Mouse (Mus musculus): ENCODE results near the gene Zmym6. TPM values are rescaled to one million over a fixed set of nuclear protein-coding genes. Genes with fewer than 3 reads are reported as not detected.

Gene Zmym6
- polyA plus RNA-seq, 1 experiment from 2014 or later, result 5.8 TPM

GRCm38 (mm10) chr4:127110570-127110969 lies 33.4 kb downstream of the Zmym6 start:
- peaks cover 6% of the 10 kb centered on the region; the same call in 1 of the 2 replicates for H3K36me3 ChIP-seq (ENCODE audit: insufficient read depth, low read length)
- DNase-seq (ENCODE audit: low spot score) (peak; percentile 57), ATAC-seq (peak; percentile 72)
- TF ChIP-seq EP300 (IDR thresholded peaks at IDR 0.05) (no peak), CTCF (IDR thresholded peaks at IDR 0.05) (no peak)
- H3K4me2 ChIP-seq (replicated peaks; ENCODE audit: low read depth, low read length), result no peak overlapping the region
- 52% methylated on average over 4 of the region's 4 CpGs for WGBS
- no peaks in the 10 kb centered on the region for H3K4me1 ChIP-seq (ENCODE audit: insufficient read depth, low read depth, low read length)
- H3K27ac ChIP-seq (ENCODE audit: low read length), result no peak overlapping the region
- H3K27me3 ChIP-seq (replicated peaks; ENCODE audit: insufficient read depth, low read length), result no peaks in the 10 kb centered on the region
- no peak overlapping the region for H3K9ac ChIP-seq (replicated peaks; ENCODE audit: low read depth)
- no peaks in the 10 kb centered on the region for H3K9me3 ChIP-seq (ENCODE audit: low read length)
- H3K4me3 ChIP-seq (ENCODE audit: low read depth, low read length), result no peak overlapping the region

DNA sequence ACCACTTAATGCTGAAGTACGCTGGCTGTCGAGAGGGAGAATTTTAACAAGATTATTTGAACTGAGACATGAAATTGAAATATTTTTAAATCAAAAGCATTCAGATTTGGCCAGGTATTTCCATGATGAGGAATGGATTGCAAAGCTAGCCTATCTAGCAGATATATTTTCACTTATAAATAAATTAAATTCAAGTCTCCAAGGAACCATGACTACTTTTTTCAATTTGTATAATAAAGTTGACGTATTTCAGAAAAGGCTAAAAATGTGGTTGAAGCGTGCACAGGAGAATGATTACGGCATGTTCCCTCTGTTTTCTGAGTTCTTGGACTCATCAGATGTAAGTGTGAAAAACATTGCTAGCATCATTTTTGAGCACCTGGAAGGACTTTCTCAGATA lies 46.2 kb downstream of the Zmym6 start, which contains the start of gene Tmem35b:
TSS of gene Tmem35b (plus strand) at position 301 of the 400 bp plus-strand sequence.
- H3K4me2 ChIP-seq (replicated peaks; ENCODE audit: low read depth, low read length), result no peak within 1 kb of the TSS
- no peaks in the 10 kb centered on the region for H3K27me3 ChIP-seq (replicated peaks; ENCODE audit: insufficient read depth, low read length)
- H3K27ac ChIP-seq (ENCODE audit: low read length), result no peak within 1 kb of the TSS
- no peaks in the 10 kb centered on the region for H3K4me1 ChIP-seq (ENCODE audit: insufficient read depth, low read depth, low read length)
- ATAC-seq (no peak), DNase-seq (ENCODE audit: low spot score) (no peak)
- no peaks in the 10 kb centered on the region for H3K36me3 ChIP-seq (ENCODE audit: insufficient read depth, low read length)
- 92% methylated on average over 5 of the region's 5 CpGs for WGBS
- TF ChIP-seq CTCF (IDR thresholded peaks at IDR 0.05) (no peak), EP300 (IDR thresholded peaks at IDR 0.05) (no peak)
- H3K4me3 ChIP-seq (ENCODE audit: low read depth, low read length), result no peak within 1 kb of the TSS
- no peak within 1 kb of the TSS for H3K9ac ChIP-seq (replicated peaks; ENCODE audit: low read depth)
- H3K9me3 ChIP-seq (ENCODE audit: low read length), result no peaks in the 10 kb centered on the region

DNA sequence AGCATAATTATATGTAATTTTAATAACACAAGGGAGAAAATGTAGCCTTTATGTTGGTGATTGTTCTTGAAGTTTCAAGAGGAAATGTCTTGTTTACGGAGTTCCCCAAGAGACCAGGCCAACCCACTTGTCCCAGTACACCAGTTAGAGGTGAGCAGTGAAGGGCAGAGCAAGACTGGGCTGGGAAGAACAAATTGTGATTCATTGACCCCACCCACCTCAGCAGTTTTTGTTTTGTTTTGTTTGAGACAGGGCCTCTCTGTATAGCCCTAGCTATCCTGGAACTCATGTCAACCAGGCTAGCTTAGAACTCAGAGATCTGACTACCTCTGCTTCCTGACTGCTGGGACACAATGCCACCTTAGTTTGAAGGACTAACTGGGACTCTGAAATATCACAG lies 47.1 kb downstream of the Zmym6 start:
- 0 out of 2 replicates have a peak, but pooled peaks cover 3% of the 10 kb centered on the region for H3K36me3 ChIP-seq (ENCODE audit: insufficient read depth, low read length)
- ATAC-seq (no peak), DNase-seq (ENCODE audit: low spot score) (no peak)
- H3K4me3 ChIP-seq (ENCODE audit: low read depth, low read length), result no peak overlapping the region
- H3K4me1 ChIP-seq (ENCODE audit: insufficient read depth, low read depth, low read length), result no peaks in the 10 kb centered on the region
- no peak for TF ChIP-seq EP300 (IDR thresholded peaks at IDR 0.05)
- TF ChIP-seq CTCF (IDR thresholded peaks at IDR 0.05), result no peak
- 54% methylated on average over 1 of the region's 1 CpGs for WGBS
- no peak overlapping the region for H3K9ac ChIP-seq (replicated peaks; ENCODE audit: low read depth)
- H3K27ac ChIP-seq (ENCODE audit: low read length), result no peak overlapping the region
- H3K4me2 ChIP-seq (replicated peaks; ENCODE audit: low read depth, low read length), result no peak overlapping the region
- H3K9me3 ChIP-seq (ENCODE audit: low read length), result no peaks in the 10 kb centered on the region
- no peaks in the 10 kb centered on the region for H3K27me3 ChIP-seq (replicated peaks; ENCODE audit: insufficient read depth, low read length)

GRCm38 (mm10) chr4:127125834-127126463 lies 48.8 kb downstream of the Zmym6 start:
- Histone ChIP-seq H3K27ac (ENCODE audit: low read length) (peak overlapping the region; percentile 57), H3K36me3 (ENCODE audit: insufficient read depth, low read length) (0 out of 2 replicates have a peak, but pooled peaks cover 4% of the 10 kb centered on the region), H3K4me2 (replicated peaks; ENCODE audit: low read depth, low read length) (peak overlapping the region; percentile 86), H3K9ac (replicated peaks; ENCODE audit: low read depth) (peak overlapping the region; percentile 66; the same call in 1 of the 2 replicates), H3K4me3 (ENCODE audit: low read depth, low read length) (peak overlapping the region; percentile 61), H3K4me1 (ENCODE audit: insufficient read depth, low read depth, low read length) (no peaks in the 10 kb centered on the region), H3K9me3 (ENCODE audit: low read length) (no peaks in the 10 kb centered on the region), H3K27me3 (replicated peaks; ENCODE audit: insufficient read depth, low read length) (no peaks in the 10 kb centered on the region)
- ATAC-seq, result peak; percentile 99
- TF ChIP-seq CTCF (IDR thresholded peaks at IDR 0.05), result no peak; the same call in 1 of the 2 replicates
- TF ChIP-seq EP300 (IDR thresholded peaks at IDR 0.05), result no peak
- peak; percentile 96 for DNase-seq (ENCODE audit: low spot score)
- 1% methylated on average over 32 of the region's 35 CpGs for WGBS

DNA sequence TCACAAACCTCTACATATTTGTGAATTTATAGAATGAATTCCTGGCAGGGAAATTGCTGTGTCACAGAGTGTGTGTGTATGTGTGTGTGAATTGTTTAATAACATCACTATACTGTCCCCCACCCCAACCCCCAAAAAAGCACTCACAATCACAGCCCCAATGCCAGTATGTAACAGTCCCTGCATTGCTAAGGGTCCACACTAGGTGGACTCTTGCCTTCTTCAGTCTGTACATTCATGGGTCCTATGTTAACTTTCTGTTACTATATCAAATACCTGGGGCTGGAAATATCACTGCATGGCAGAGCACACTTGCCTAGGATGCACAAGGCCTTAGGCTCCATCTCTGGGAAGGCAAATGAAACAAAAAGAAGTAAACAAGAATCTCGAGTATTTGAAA lies 57.5 kb downstream of the Zmym6 start:
- 14% methylated on average over 1 of the region's 1 CpGs for WGBS
- no peaks in the 10 kb centered on the region for H3K9me3 ChIP-seq (ENCODE audit: low read length)
- no peaks in the 10 kb centered on the region for H3K4me1 ChIP-seq (ENCODE audit: insufficient read depth, low read depth, low read length)
- H3K4me3 ChIP-seq (ENCODE audit: low read depth, low read length), result no peak overlapping the region
- no peak for DNase-seq (ENCODE audit: low spot score)
- ATAC-seq, result no peak
- no peak overlapping the region for H3K27ac ChIP-seq (ENCODE audit: low read length)
- no peaks in the 10 kb centered on the region for H3K27me3 ChIP-seq (replicated peaks; ENCODE audit: insufficient read depth, low read length)
- no peak overlapping the region for H3K9ac ChIP-seq (replicated peaks; ENCODE audit: low read depth)
- no peak overlapping the region for H3K4me2 ChIP-seq (replicated peaks; ENCODE audit: low read depth, low read length)
- no peak for TF ChIP-seq CTCF (IDR thresholded peaks at IDR 0.05)
- no peak for TF ChIP-seq EP300 (IDR thresholded peaks at IDR 0.05)
- H3K36me3 ChIP-seq (ENCODE audit: insufficient read depth, low read length), result no peaks in the 10 kb centered on the region

- Histone ChIP-seq H3K36me3 (ENCODE audit: insufficient read depth, low read length) (no peaks in the 10 kb centered on the region), H3K4me1 (ENCODE audit: insufficient read depth, low read depth, low read length) (no peaks in the 10 kb centered on the region), H3K4me2 (replicated peaks; ENCODE audit: low read depth, low read length) (no peak overlapping the region), H3K4me3 (ENCODE audit: low read depth, low read length) (no peak overlapping the region), H3K9ac (replicated peaks; ENCODE audit: low read depth) (no peak overlapping the region), H3K9me3 (ENCODE audit: low read length) (no peaks in the 10 kb centered on the region), H3K27me3 (replicated peaks; ENCODE audit: insufficient read depth, low read length) (no peaks in the 10 kb centered on the region), H3K27ac (ENCODE audit: low read length) (no peak overlapping the region)
- ATAC-seq, result no peak
- WGBS, result 79% methylated on average over 5 of the region's 5 CpGs
- TF ChIP-seq CTCF (IDR thresholded peaks at IDR 0.05), result no peak
- no peak for TF ChIP-seq EP300 (IDR thresholded peaks at IDR 0.05)
- DNase-seq (ENCODE audit: low spot score), result no peak
Observed at GRCm38 (mm10) chr4:127137591-127137990, 60.4 kb downstream of the Zmym6 start.
